Mouse (Mus musculus) ES-CJ7 (cell line): ENCODE data around the gene Chmp5.

ENCODE experiments used
- DNase-seq: peaks from one replicate; pipeline ENCODE4 v3.0.0; 2011; ENCODE audit warnings: low read depth, low spot score

Gene Chmp5

DNA sequence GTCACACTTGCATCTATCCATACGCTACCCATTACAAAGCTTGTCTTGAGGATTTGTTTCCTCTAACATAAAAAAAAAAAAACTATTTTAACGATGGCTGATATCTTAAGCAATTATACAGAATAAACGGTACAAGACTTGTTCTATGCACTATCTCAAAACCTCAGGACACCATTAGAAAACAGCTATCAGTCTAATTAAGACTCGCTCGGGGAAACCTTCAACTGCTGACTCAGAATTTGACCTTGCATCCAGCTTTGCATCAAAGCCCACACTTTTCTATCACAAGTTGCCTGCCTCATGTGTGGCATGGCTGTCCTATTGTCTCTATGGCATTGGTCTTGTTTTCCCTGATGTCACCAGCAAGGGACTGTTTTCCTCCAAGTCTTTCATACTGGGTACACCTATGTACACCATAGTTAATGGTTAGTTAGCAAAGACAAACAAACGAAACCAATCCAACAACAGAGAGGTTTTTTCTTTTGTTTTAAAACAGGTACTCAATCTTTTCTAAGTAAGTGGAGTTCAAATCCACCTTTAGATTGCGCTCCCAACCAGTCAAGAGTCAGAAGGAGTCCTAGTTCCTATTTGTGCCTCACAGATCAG is 1.6 kb upstream of the Chmp5 start:
- DNase-seq: no peak

- DNase-seq: no peak
These were observed 545 bp upstream of the Chmp5 start for GRCm38 (mm10) chr4:40947565-40948159.

DNA sequence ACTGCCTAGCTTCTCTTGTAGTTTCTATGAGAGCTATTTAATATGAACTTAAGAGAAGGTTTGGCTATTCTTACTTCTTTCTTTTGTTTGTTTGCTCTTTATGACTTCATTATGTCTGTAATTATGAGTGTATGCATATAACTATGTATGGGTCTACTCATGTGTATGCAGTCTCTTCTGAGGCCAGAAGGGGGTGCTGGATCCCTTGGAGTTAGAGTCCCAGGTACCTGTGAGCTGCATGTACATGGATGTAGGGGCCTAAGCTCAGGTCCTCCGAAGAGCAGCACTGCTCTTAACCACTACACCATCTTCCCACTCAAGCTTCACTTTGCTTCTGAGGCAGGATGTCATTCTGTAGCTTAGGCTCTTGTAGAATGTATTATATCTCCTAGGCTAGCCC is 5.3 kb downstream of the Chmp5 start:
- DNase-seq: peak; percentile 70

GRCm38 (mm10) chr4:40955942-40956341 is 7.7 kb downstream of the Chmp5 start:
- no peak for DNase-seq

DNA sequence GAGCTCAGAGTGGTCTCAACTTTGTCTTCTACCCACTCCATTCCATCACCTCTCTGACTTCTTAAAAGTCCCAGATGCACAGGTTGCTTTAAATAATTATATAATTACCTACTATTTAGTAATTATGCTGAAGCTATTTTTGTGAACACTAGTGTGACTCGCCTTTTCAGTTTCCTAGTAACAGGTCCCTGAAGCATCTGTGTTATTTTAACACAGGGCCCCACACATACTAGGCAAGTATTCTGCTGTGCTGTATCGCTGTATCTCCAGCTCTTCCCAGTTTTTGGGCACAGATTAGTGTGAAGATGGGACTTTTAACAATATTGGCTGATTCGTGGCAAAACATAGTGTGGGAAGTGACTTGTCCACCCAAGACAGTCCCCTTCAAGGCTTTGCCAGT is 15.3 kb downstream of the Chmp5 start:
- DNase-seq: no peak

DNA sequence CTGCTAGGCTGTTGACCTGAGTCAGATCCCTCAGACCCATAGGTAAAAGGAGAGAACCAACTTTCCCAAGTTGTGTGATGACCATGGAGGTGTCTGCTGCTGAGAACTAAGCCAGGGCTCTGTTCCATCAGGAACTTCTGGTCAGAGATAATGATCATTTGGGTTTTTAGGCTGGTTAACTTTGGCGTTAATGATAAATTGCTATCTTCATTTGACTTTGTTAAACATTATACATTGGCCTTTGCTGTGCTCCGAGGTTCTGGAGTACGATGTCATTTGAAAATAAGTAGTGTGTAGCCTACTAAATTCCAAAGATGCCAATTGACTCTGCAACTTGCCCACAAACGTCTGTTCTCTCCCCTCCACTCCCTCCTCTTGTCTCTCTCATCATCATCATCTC is 21.0 kb downstream of the Chmp5 start:
- no peak for DNase-seq

DNA sequence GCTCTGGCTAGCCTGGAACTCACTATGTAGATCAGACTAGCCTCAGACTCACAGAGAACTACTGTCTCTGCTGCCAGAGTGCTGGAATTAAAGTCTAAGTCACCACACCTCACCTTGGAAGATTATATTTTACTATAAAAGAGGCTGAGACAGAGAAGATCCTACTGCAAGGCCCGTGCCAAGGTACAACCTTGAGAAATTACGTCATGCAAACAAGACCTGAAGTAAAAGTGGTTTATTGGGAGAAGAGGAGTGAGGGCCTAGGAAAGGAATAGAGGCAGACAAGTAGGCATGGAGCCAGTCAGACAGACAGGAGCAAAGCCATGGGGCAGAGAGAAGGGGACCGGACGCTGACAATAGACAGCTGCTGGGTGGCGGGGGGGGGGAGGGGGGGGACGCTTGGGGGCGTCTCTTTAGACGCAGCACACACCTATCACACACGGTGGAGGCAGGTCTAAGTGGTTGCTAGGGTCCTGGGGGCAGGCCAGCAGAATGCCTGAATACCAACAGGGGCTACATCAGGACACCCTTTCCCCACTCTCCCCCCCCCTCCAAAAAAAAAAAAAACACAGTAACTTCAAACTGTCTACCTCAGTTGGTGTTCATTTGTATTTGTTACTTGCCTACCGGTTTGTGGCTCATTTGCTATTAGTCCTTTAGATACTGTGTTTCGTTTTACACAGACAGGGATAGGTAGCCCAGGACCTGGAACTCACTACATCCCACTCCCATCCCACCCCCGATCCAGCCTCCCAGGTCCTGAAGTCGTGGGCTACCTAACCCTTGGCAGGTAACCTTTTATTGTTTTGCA is 21.8 kb downstream of the Chmp5 start:
- DNase-seq: peak; percentile 22

- no peak for DNase-seq
These were observed 22.3 kb downstream of the Chmp5 start for GRCm38 (mm10) chr4:40970592-40970841.

GRCm38 (mm10) chr4:40970842-40971701 is 22.9 kb downstream of the Chmp5 start, which contains the start of gene Nfx1:
Gene Nfx1 (plus strand): TSS chr4:40970906.
- DNase-seq: peak; percentile 95

DNA sequence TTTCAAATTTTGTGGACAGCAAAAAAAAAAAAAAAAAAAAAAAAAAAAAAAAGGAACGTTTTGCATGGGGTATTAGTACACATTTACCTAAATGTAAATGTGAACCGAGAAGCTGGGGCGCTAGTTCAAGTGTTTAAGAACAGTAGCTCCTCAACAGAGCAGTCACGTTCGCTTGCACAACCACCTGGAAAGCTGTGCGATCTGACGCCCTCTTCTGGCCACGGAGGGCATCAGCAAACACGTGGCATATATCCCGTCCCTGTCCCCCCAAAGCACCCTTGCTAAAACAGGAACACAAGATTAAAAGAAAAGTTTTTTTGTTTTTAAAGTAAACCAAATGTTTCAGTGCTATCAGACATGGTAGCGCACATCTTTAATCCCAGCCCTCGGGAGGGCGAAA is 23.5 kb downstream of the Chmp5 start:
- DNase-seq: peak; percentile 79

- no peak for DNase-seq
These were observed 25.8 kb downstream of the Chmp5 start for GRCm38 (mm10) chr4:40974011-40974410.

DNA sequence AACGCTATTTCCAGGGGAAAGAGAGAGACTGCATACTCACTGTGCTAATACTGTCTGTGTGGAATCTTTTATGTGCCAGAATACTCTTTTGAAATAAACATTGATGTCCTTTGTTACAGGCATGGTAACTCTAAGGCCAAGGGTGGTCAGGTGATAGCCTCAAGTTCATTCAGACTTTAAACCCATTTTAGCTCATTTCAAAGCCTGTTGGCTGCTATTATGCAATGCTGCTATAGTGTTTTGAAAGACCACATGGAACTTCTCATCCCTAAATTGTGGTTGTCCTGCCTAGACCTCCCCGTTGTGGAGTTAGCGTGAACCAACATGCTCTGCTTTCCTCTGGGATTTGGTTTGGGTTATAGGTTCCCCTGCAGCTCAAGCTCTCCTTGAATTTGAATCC is 27.5 kb downstream of the Chmp5 start:
- DNase-seq: no peak

- no peak for DNase-seq
These were observed 28.4 kb downstream of the Chmp5 start for GRCm38 (mm10) chr4:40976651-40977050.

DNA sequence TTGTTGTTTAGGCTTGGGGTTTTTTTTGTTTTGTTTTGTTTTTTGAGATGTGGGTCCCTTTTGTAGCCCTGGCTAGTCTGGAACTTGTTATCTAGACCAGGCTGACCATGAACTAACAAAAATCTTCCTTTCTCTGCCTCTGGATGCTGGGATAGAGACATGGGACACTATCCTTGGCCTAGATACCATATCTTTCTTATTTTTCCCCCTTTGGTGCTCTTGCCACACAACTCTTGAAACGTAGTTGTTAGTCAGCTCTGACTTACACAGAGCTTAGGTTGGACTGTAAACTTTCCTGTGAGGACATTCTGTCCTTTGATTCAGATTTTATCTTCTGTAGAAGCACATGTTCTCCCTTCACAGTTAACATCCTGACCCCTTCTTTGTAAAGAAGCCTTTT is 31.2 kb downstream of the Chmp5 start:
- no peak for DNase-seq

DNA sequence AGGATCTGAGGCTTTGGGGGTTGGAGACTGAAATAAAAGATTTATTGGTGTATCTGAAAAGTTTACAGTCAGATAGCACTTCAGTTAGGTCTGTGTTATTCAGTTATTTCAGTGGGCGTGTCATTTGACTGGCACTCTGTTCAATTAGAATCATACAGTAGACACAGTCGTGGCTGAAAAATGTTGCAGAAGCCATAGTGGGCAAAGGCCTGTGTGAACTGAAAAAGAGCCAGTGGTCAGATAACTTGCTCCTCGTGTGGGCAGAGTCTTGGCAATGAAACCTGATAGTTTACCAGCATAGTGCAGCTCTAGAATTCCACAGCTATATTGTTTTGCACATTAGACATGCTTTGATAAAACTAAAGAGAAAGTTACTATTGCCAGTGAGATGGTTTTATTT is 34.3 kb downstream of the Chmp5 start:
- DNase-seq: no peak

DNA sequence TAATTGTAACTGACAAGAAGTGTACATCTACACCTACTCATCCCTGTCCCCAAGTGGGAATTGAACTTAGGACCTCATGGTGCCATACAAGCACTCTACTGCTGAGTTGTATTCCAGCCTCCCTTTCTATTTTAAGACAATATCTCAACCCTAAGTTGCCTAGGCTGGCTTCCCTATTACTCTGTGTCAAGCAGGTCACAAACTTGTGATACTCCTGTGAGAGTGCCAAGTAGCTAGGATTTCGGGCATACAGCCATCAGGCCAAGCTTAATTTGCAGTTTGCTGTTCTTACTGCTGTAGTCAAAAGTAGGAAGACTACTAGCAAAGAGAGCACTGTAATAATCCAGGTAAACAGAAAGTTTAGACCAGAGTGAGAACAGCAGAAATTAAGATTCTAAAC is 35.5 kb downstream of the Chmp5 start:
- DNase-seq: no peak

DNA sequence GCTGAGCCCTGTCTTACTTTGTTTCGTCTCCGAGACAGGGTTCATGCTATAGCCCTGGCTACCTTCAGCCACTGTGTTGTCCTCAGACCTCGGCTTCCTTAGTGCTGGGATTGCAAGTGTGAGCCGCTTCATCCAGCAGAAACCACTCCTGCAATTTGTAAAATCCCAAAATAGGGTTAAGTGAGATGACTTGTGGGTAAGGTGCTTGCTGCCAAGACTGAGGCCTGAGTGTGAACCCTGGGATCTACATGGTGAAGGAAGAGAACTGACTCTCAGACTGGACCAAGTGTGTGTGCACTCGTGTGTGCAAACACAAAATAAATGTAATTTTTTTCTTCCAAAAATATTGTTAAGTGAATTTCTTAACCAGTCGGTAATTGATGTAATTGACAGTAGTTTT is 41.4 kb downstream of the Chmp5 start:
- DNase-seq: no peak

- DNase-seq: no peak
These were observed 48.1 kb downstream of the Chmp5 start for GRCm38 (mm10) chr4:40996302-40996701.

- DNase-seq: no peak
These were observed 49.7 kb downstream of the Chmp5 start for GRCm38 (mm10) chr4:40997916-40998315.

- no peak for DNase-seq
These were observed 52.1 kb downstream of the Chmp5 start for GRCm38 (mm10) chr4:41000271-41000670.

DNA sequence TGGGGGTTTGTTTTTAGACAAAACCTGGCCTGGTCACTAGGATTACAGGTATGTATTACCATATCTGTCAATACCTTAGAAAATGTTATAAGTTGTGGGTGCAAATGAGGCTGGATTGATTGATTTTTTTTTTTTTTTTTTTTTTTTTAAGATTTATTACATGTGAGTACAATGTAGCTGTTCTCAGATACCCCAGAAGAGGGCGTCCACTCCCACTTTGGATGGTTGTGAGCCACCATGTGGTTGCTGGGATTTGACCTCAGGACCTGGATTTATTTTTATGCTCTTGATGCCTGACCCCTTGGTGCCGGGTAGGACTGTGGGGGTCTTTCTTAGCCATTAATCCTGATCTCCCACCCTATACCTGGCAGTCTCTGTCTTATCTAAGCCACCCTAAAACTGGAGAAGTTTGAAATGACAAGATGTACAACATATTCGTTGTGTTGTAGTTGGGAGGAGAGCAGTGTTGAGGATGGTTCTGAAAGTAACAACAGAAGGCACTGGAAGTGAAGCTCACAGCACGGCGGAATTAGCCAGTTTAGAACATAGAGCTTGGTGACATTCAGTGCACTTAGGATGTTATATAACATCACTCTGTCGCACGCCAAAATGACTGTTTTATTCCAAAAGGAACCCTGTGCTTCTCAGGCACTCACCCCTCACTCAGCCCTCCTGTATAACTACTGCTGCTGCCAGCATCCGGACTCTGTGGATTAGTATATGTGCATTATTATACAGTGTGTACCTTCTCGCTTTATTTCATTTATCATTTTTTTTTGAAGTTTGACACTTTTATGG is 52.8 kb downstream of the Chmp5 start:
- peak; percentile 44 for DNase-seq
